Mouse (Mus musculus) MEL (cell line): ENCODE results near the gene Trem3. TPM values are rescaled to one million over a fixed set of nuclear protein-coding genes. Genes with fewer than 3 reads are reported as not detected.

Experiments
- DNase-seq: peaks from one replicate; pipeline ENCODE4 v3.0.0; 2011; ENCODE audit warnings: low read depth, low spot score
- H3K27ac ChIP-seq: 2 replicates; pipeline ENCODE4 v1.5.1; 2012; ENCODE audit warnings: low read depth, mild to moderate bottlenecking, control low read depth, low read length, moderate library complexity; ENCODE audit not compliant: control insufficient read depth
- H3K27me3 ChIP-seq, 2 experiments: fragments of 150-350 bp in 1 of 2; sonication (generic) in 1 of 2; 2 replicates each; pipeline ENCODE4 v1.6.1; 2012; ENCODE audit warnings: low read length in 2 of 2, mild to moderate bottlenecking in 2 of 2, improper control_type of control experiment in 1 of 2, moderate library complexity in 1 of 2; ENCODE audit not compliant: insufficient read depth in 2 of 2, control insufficient read depth in 1 of 2
- H3K36me3 ChIP-seq, 2 experiments: 2 replicates each; pipeline ENCODE4 v1.6.1; 2012 to 2014; ENCODE audit warnings: low read length in 2 of 2, improper control_type of control experiment in 1 of 2, inconsistent platforms in 1 of 2, mild to moderate bottlenecking in 1 of 2; ENCODE audit not compliant: insufficient read depth in 2 of 2, control insufficient read depth in 1 of 2
- H3K4me1 ChIP-seq, 2 experiments: fragments of 150-350 bp in 1 of 2; sonication (generic) in 1 of 2; 2 replicates each; pipeline ENCODE4 v1.6.1; 2012; ENCODE audit warnings: low read length in 2 of 2, improper control_type of control experiment in 1 of 2, mild to moderate bottlenecking in 1 of 2; ENCODE audit not compliant: insufficient read depth in 2 of 2, control insufficient read depth in 1 of 2
- H3K4me3 ChIP-seq, 2 experiments: fragments of 150-350 bp in 1 of 2; sonication (generic) in 1 of 2; 2 replicates each; pipeline ENCODE4 v1.5.1; 2012; ENCODE audit warnings: low read depth in 2 of 2, low read length in 2 of 2, mild to moderate bottlenecking in 2 of 2, moderate library complexity in 2 of 2, control low read depth in 1 of 2, improper control_type of control experiment in 1 of 2; ENCODE audit not compliant: control insufficient read depth in 1 of 2, insufficient read depth in 1 of 2
- H3K79me2 ChIP-seq: 2 replicates; pipeline ENCODE4 v1.6.1; 2012; ENCODE audit warnings: mild to moderate bottlenecking, low read length, moderate library complexity; ENCODE audit not compliant: control insufficient read depth, poor library complexity, insufficient read depth
- H3K9ac ChIP-seq: 2 replicates; pipeline ENCODE4 v1.6.1; 2012; ENCODE audit warnings: low read depth, mild to moderate bottlenecking, control low read depth, low read length, moderate library complexity; ENCODE audit not compliant: control insufficient read depth, poor library complexity, severe bottlenecking
- H3K9me3 ChIP-seq: fragments of 150-350 bp; sonication (generic); replicated peaks from 2 replicates; pipeline ENCODE4 v1.6.1; 2012; ENCODE audit warnings: mild to moderate bottlenecking, low read length, improper control_type of control experiment, moderate library complexity; ENCODE audit not compliant: insufficient read depth
- BHLHE40 ChIP-seq: IDR thresholded peaks from 2 replicates; pipeline ENCODE4 v1.6.1; 2012; ENCODE audit warnings: low read depth, mild to moderate bottlenecking, inconsistent platforms, low read length, improper control_type of control experiment, borderline replicate concordance
- CHD1 ChIP-seq: IDR thresholded peaks from 2 replicates; pipeline ENCODE4 v1.6.1; 2012; ENCODE audit warnings: low read depth, mild to moderate bottlenecking, inconsistent platforms, low read length, improper control_type of control experiment
- CHD2 ChIP-seq: IDR thresholded peaks from 2 replicates; pipeline ENCODE4 v1.6.1; 2011; ENCODE audit warnings: low read length, improper control_type of control experiment
- ELF1 ChIP-seq: IDR thresholded peaks from 2 replicates; pipeline ENCODE4 v1.6.1; 2014; ENCODE audit warnings: low read depth, mild to moderate bottlenecking, inconsistent platforms, low read length, improper control_type of control experiment, moderate library complexity
- EP300 ChIP-seq, 2 experiments: IDR thresholded peaks; 2 replicates each; pipeline ENCODE4 v1.6.1; 2011; ENCODE audit warnings: improper control_type of control experiment in 2 of 2, low read length in 2 of 2, low read depth in 1 of 2, mild to moderate bottlenecking in 1 of 2
- ETS1 ChIP-seq: IDR thresholded peaks from 2 replicates; pipeline ENCODE4 v1.6.1; 2012; ENCODE audit warnings: low read depth, mild to moderate bottlenecking, inconsistent platforms, low read length, improper control_type of control experiment, moderate library complexity
- GABPA ChIP-seq: IDR thresholded peaks from 2 replicates; pipeline ENCODE4 v1.6.1; 2012; ENCODE audit warnings: low read depth, mild to moderate bottlenecking, inconsistent platforms, low read length, improper control_type of control experiment, moderate library complexity
- HCFC1 ChIP-seq: IDR thresholded peaks from 2 replicates; pipeline ENCODE4 v1.6.1; 2012; ENCODE audit warnings: low read depth, mild to moderate bottlenecking, inconsistent platforms, low read length, improper control_type of control experiment, moderate library complexity
- MAFK ChIP-seq: IDR thresholded peaks from 2 replicates; pipeline ENCODE4 v1.6.1; 2011; ENCODE audit warnings: low read depth, mild to moderate bottlenecking, low read length, improper control_type of control experiment, borderline replicate concordance
- MAX ChIP-seq: IDR thresholded peaks from 2 replicates; pipeline ENCODE4 v1.6.1; 2011; ENCODE audit warnings: low read length, improper control_type of control experiment
- MEF2A ChIP-seq: IDR thresholded peaks from 2 replicates; pipeline ENCODE4 v1.6.1; 2014; ENCODE audit warnings: low read depth, mild to moderate bottlenecking, inconsistent platforms, low read length, improper control_type of control experiment; ENCODE audit not compliant: poor library complexity, insufficient replicate concordance, severe bottlenecking; ENCODE audit errors: extremely low read depth
- MXI1 ChIP-seq: IDR thresholded peaks from 2 replicates; pipeline ENCODE4 v1.6.1; 2011; ENCODE audit warnings: mild to moderate bottlenecking, low read depth, low read length, improper control_type of control experiment
- MYB ChIP-seq: IDR thresholded peaks from 2 replicates; pipeline ENCODE4 v1.6.1; 2011; ENCODE audit warnings: mild to moderate bottlenecking, low read depth, low read length, improper control_type of control experiment
- NELFE ChIP-seq: IDR thresholded peaks from 2 replicates; pipeline ENCODE4 v1.6.1; 2011; ENCODE audit warnings: low read depth, low read length, improper control_type of control experiment
- NRF1 ChIP-seq: IDR thresholded peaks from 2 replicates; pipeline ENCODE4 v1.6.1; 2014; ENCODE audit warnings: low read depth, mild to moderate bottlenecking, inconsistent platforms, low read length, improper control_type of control experiment, moderate library complexity; ENCODE audit not compliant: poor library complexity, insufficient read depth, severe bottlenecking
- POLR2A ChIP-seq, 2 experiments: IDR thresholded peaks; 2 replicates each; pipeline ENCODE4 v1.6.1; 2011 to 2012; ENCODE audit warnings: low read length in 2 of 2, mild to moderate bottlenecking in 2 of 2, control low read depth in 1 of 2, improper control_type of control experiment in 1 of 2, low read depth in 1 of 2, moderate library complexity in 1 of 2; ENCODE audit not compliant: control insufficient read depth in 1 of 2, insufficient read depth in 1 of 2, poor library complexity in 1 of 2
- POLR2AphosphoS2 ChIP-seq: IDR thresholded peaks from 2 replicates; pipeline ENCODE4 v1.6.1; 2011; ENCODE audit warnings: low read length, improper control_type of control experiment
- POLR2AphosphoS5 ChIP-seq: IDR thresholded peaks from 2 replicates; pipeline ENCODE4 v1.6.1; 2012; ENCODE audit warnings: low read depth, borderline replicate concordance, mild to moderate bottlenecking, inconsistent platforms, low read length, moderate library complexity, mixed read lengths
- RAD21 ChIP-seq: IDR thresholded peaks from 2 replicates; pipeline ENCODE4 v1.6.1; 2011; ENCODE audit warnings: mild to moderate bottlenecking, low read depth, low read length, improper control_type of control experiment
- SIN3A ChIP-seq: IDR thresholded peaks from 2 replicates; pipeline ENCODE4 v1.6.1; 2012; ENCODE audit warnings: low read length, improper control_type of control experiment, inconsistent platforms
- SMC3 ChIP-seq: IDR thresholded peaks from 2 replicates; pipeline ENCODE4 v1.6.1; 2011; ENCODE audit warnings: low read depth, low read length, improper control_type of control experiment
- TAL1 ChIP-seq: IDR thresholded peaks from 2 replicates; pipeline ENCODE4 v1.6.1; 2012; ENCODE audit warnings: mild to moderate bottlenecking, inconsistent platforms, low read length, moderate library complexity, mixed read lengths
- TBP ChIP-seq: IDR thresholded peaks from 2 replicates; pipeline ENCODE4 v1.8.0; 2011; ENCODE audit warnings: low read depth, low read length, improper control_type of control experiment
- TCF12 ChIP-seq: IDR thresholded peaks from 2 replicates; pipeline ENCODE4 v1.6.1; 2014; ENCODE audit warnings: low read depth, mild to moderate bottlenecking, inconsistent platforms, low read length, improper control_type of control experiment, moderate library complexity
- UBTF ChIP-seq: IDR thresholded peaks from 2 replicates; pipeline ENCODE4 v1.6.1; 2012; ENCODE audit warnings: low read depth, mild to moderate bottlenecking, inconsistent platforms, low read length, improper control_type of control experiment, moderate library complexity, borderline replicate concordance; ENCODE audit not compliant: insufficient read depth
- USF1 ChIP-seq: IDR thresholded peaks from 2 replicates; pipeline ENCODE4 v1.6.1; 2014; ENCODE audit warnings: low read depth, mild to moderate bottlenecking, inconsistent platforms, low read length, improper control_type of control experiment, moderate library complexity
- USF2 ChIP-seq, 2 experiments: IDR thresholded peaks; 2 replicates each; pipeline ENCODE4 v1.6.1; 2011 to 2012; ENCODE audit warnings: improper control_type of control experiment in 2 of 2, low read length in 2 of 2, borderline replicate concordance in 1 of 2, inconsistent platforms in 1 of 2, low read depth in 1 of 2, mild to moderate bottlenecking in 1 of 2; ENCODE audit not compliant: insufficient read depth in 1 of 2
- ZKSCAN1 ChIP-seq: IDR thresholded peaks from 2 replicates; pipeline ENCODE4 v1.6.1; 2012; ENCODE audit warnings: low read depth, mild to moderate bottlenecking, inconsistent platforms, low read length, improper control_type of control experiment, moderate library complexity
- ZMIZ1 ChIP-seq: IDR thresholded peaks from 2 replicates; pipeline ENCODE4 v1.6.1; 2012; ENCODE audit warnings: low read depth, mild to moderate bottlenecking, inconsistent platforms, low read length, improper control_type of control experiment, moderate library complexity
- ZNF384 ChIP-seq: IDR thresholded peaks from 2 replicates; pipeline ENCODE4 v1.6.1; 2012; ENCODE audit warnings: low read depth, mild to moderate bottlenecking, inconsistent platforms, low read length, improper control_type of control experiment
- polyA plus RNA-seq, 2 experiments: library from polyadenylated mRNA; stranded (reverse) in 1 of 2; unstranded in 1 of 2; fragments of >175 nt in 1 of 2; fragments of >200 nt in 1 of 2; gene quantifications; 2 replicates each; pipeline versions ENCODE4 v1.2.1 to v1.2.4; 2012; ENCODE audit warnings: low replicate concordance in 2 of 2, low read depth in 1 of 2; ENCODE audit not compliant: insufficient read length in 2 of 2, insufficient read depth in 1 of 2, missing spikeins in 1 of 2
- total RNA-seq: library from RNA; depleted of rRNA; stranded (reverse); fragments of 300-350 nt; gene quantifications from 2 replicates; pipeline ENCODE4 v1.2.3, GENCODE M21; 2012

Trem3 gene
- total and polyA plus RNA-seq, 3 experiments = not detected

- DNase-seq = no peak
- no peaks in the 10 kb centered on the region for H3K79me2 ChIP-seq
- peaks cover 0 to 6% of the 10 kb centered on the region in 2 experiments; a peak in 2 of 4 replicates for H3K27me3 ChIP-seq
- no peak for TF ChIP-seq ZMIZ1
- TF ChIP-seq NRF1 = no peak
- TF ChIP-seq HCFC1 = no peak
- TF ChIP-seq NELFE = no peak
- no peak for TF ChIP-seq POLR2AphosphoS2
- no peak for TF ChIP-seq CHD2
- TF ChIP-seq TCF12 = no peak
- TF ChIP-seq USF2 (IDR thresholded peaks at IDR 0.05; ENCODE audit: borderline replicate concordance in 1 of 2, insufficient read depth in 1 of 2, low read depth in 1 of 2, low read length in 2 of 2) = no peak
- TF ChIP-seq ZKSCAN1 = no peak
- TF ChIP-seq ELF1 = no peak
- TF ChIP-seq TBP = no peak
- TF ChIP-seq GABPA = no peak
- TF ChIP-seq MEF2A = no peak
- TF ChIP-seq ETS1 = no peak
- TF ChIP-seq POLR2AphosphoS5 = no peak
- TF ChIP-seq POLR2A (IDR thresholded peaks at IDR 0.05; ENCODE audit: control insufficient read depth in 1 of 2, insufficient read depth in 1 of 2, low read depth in 1 of 2, low read length in 2 of 2, poor library complexity in 1 of 2) = no peak
- TF ChIP-seq MXI1 = no peak
- no peak for TF ChIP-seq EP300 (IDR thresholded peaks at IDR 0.05; ENCODE audit: low read depth in 1 of 2, low read length in 2 of 2)
- TF ChIP-seq RAD21 = no peak
- H3K9ac ChIP-seq = no peak overlapping the region
- no peaks in the 10 kb centered on the region for H3K36me3 ChIP-seq
- no peaks in the 10 kb centered on the region for H3K4me1 ChIP-seq
- H3K4me3 ChIP-seq = no peak overlapping the region
- no peaks in the 10 kb centered on the region for H3K9me3 ChIP-seq
- no peak overlapping the region for H3K27ac ChIP-seq
Observed at GRCm38 (mm10) chr17:48230680-48231079, 16.9 kb upstream of the Trem3 start.

GRCm38 (mm10) chr17:48232518-48232917 lies 15.1 kb upstream of the Trem3 start, which contains the start of gene Trem1:
Gene Trem1, plus strand, starts transcription at chr17:48232768.
- Histone ChIP-seq H3K4me1 (no peaks in the 10 kb centered on the region), H3K4me3 (no peak within 1 kb of the TSS), H3K9me3 (no peaks in the 10 kb centered on the region), H3K27me3 (peaks cover 0 to 6% of the 10 kb centered on the region in 2 experiments; a peak in 2 of 4 replicates), H3K79me2 (no peaks in the 10 kb centered on the region), H3K9ac (no peak within 1 kb of the TSS), H3K27ac (no peak within 1 kb of the TSS), H3K36me3 (no peaks in the 10 kb centered on the region)
- DNase-seq = no peak
- TF ChIP-seq BHLHE40 (no peak), UBTF (no peak), MAFK (no peak), CHD1 (no peak), HCFC1 (no peak), TBP (no peak), MAX (no peak), ZNF384 (no peak), POLR2AphosphoS5 (no peak), TAL1 (no peak), SMC3 (no peak), USF2 (IDR thresholded peaks at IDR 0.05; ENCODE audit: borderline replicate concordance in 1 of 2, insufficient read depth in 1 of 2, low read depth in 1 of 2, low read length in 2 of 2) (no peak), USF1 (no peak), MYB (no peak), SIN3A (no peak), ZKSCAN1 (no peak), ETS1 (no peak), EP300 (IDR thresholded peaks at IDR 0.05; ENCODE audit: low read depth in 1 of 2, low read length in 2 of 2) (no peak)
